Mouse (Mus musculus): Measurements from ENCODE around the gene Sart1.

The Sart1 gene

DNA sequence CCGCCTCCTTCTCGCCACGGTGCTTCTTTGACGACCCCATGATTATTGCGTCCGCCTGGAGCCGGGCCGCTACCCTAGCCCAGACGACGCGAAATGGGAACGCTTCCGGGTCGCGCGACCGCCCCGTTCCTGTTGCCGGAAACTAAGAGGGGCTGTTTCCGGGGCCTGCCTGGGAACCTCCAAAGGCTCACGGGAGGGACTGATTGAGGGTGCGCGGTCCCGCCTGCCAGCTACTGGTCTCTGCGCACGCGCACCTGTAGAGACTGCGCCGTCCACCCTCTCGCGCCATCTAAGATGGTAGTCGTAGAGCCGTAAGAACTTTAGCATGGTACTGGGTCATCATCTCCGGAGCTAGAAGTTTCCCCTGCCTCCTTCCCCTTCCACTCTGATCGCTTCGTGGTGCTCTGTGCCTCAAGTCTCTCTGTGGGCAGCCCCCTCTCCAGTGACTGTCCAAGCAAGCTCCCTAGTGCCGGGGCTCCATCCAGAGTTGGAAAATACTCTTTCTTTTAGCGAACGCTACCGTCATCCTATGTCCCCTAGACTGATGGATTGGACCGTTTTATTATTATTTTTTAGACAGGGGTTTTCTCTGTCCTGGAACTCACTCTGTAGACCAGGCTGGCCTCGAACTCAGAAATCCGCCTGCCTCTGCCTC lies at the start of gene Sart1:
Gene Sart1 (minus strand): TSS at position 116 of the 655 bp plus-strand sequence.
- DNase-seq (ENCODE audit: low read depth, low spot score) = peak; percentile 96

- DNase-seq (ENCODE audit: low read depth, low spot score) = no peak
Measured at GRCm38 (mm10) chr19:5433951-5434350, 45.4 kb upstream of the Sart1 start.

GRCm38 (mm10) chr19:5432992-5433852 lies 44.7 kb upstream of the Sart1 start:
- no peak for DNase-seq (ENCODE audit: low read depth, low spot score)

- DNase-seq (ENCODE audit: low read depth, low spot score) = no peak
Measured at GRCm38 (mm10) chr19:5431911-5432464, 43.5 kb upstream of the Sart1 start.

DNA sequence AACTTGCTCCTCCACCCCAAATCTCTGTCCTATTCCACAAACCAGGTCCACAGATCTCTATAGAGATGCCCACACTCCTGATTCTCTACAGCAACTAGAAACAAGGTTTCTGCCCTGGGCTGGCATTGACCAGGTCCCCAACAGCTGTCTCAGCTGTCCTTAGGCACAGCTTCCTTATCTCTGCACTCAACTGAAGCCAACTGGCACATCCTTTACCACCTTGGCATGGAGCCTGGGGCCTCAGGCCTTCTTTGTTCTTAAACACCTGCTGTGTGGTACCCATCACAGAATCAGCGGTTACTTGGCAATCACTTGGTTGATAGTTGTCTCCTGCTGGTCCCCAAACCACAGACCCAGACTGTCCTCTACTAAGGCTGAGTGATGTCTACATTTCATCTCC lies 41.9 kb upstream of the Sart1 start:
- DNase-seq (ENCODE audit: low read depth, low spot score) = no peak

- no peak for DNase-seq (ENCODE audit: low read depth, low spot score)
Measured at GRCm38 (mm10) chr19:5429806-5430205, 41.3 kb upstream of the Sart1 start.

- DNase-seq (ENCODE audit: low read depth, low spot score) = no peak
Measured at GRCm38 (mm10) chr19:5429219-5429618, 40.7 kb upstream of the Sart1 start.

DNA sequence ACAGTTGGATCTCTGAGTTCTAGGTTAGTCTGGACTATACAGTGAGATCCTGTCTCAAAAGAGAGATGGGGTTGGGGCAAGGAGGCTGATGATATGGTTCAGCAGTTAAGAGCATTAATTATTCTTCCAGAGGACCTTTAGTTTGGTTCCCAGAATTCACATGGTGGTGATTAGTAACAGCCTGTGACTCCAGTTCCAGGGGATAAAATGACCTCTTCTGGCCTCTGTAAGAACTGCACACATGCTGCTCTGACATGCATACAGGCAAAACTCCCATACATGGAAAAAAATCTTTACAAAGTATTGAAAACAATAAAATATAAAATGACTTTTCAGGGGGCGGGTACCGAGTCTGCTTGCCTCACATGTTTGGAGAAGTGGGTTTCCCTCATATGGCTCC lies 39.6 kb upstream of the Sart1 start:
- DNase-seq (ENCODE audit: low read depth, low spot score) = no peak

DNA sequence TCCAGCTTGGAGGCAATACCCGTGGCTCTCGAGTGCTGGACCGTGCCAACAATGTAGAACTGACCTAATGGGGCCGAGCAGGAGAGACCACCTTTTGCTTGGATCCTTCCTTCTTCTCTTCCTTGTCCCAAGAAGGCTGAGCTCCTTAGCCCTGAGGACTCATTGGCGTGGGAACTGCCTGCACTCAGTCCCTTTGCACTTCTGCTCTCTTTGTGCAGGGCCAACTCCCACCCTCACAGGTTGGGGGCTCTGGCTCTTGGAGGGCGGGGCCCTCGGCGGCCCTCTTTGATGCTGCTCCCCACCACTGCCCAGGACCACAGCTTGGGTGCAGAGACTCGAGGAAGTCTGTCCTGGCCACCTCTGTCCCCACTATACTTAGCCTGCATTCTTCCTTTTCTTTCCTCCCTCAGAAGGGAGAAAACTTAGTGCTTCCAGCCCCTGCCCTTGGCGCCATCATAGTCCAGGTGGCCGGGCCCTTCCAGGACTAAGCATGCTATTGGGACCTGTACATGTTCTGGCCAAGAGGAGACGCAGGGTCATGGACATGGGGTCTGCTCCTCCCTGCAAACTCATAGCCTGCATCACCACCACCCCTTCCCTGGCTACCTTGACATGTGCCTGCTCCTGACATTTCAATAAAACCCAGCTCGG lies 38.3 kb upstream of the Sart1 start:
- DNase-seq (ENCODE audit: low read depth, low spot score) = no peak

DNA sequence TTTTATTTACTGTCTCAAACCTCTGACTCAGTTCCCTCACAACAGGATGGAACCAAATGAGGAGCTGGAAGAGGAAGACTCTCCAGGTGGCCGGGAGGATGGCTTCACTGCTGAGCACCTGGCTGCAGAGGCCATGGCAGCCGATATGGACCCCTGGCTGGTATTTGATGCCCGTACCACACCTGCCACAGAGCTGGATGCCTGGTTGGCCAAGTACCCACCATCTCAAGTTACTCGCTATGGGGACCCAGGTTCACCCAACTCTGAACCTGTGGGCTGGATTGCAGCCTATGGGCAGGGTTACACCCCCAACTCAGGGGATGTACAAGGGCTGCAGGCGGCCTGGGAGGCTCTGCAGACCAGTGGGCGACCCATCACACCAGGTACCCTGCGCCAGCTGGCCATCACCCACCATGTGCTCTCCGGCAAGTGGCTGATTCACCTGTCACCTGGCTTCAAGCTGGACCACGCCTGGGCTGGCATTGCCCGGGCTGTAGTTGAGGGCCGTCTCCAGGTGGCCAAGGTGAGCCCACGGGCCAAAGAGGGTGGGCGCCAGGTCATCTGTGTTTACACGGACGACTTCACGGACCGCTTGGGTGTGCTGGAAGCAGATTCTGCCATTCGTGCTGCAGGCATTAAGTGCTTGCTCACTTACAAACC lies 37.5 kb upstream of the Sart1 start:
- DNase-seq (ENCODE audit: low read depth, low spot score) = no peak

DNA sequence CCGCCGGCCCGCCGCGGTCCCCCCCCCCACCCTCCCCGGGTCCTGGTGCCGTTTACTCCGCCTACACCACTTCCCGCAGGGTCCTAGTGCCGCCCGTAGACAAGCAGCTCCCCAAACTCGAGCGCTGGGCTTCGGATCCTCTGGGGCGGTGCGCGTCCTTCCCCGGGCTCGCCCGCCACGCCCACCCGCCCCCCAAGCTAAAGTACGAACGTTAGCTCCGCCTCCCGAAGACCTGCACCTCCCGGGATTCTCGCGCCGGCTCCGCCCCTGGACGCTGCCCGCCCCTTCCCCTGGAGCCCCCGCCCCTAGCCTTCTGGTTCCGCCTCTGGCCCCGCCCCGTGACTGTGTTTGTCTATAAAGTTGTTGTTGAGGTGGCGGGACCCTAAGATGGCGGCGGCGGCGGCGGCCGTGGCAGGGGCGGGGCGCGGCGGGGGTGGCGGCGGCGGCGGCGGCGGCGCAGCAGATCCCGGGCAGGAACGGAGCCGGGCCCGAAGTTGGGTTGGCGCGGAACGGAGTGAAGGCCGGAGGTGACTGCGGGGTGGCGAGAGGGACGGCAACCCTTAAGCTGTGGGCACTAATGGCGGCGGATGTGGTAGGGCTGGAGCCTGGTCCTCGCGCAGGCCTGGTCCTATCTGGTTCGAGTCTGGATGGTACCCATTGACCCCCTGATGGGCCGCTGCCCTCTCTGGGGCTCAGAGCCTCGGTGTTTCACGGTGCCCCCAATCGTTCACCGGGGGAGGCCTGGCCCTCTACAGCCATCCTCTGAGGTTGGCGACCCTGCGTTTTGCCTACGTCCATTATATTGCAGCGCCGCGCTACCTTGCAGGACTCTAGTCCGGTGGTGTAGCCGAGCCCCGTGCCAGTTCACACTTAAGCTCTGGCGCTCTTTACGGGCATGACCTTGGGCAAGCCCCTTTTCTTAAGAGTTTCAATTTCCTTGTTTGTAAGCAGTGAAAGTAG lies 36.6 kb upstream of the Sart1 start, which contains the start of the genes Drap1 and AI837181:
Gene Drap1 (minus strand): TSS at position 198 of the 960 bp plus-strand sequence.
Gene AI837181 (plus strand): TSS at position 363 of the 960 bp plus-strand sequence.
- DNase-seq (ENCODE audit: low read depth, low spot score) = peak; percentile 99

- peak; percentile 63 for DNase-seq (ENCODE audit: low read depth, low spot score)
Measured at GRCm38 (mm10) chr19:5424092-5424781, 35.7 kb upstream of the Sart1 start.

GRCm38 (mm10) chr19:5423561-5423960 lies 35.1 kb upstream of the Sart1 start:
- no peak for DNase-seq (ENCODE audit: low read depth, low spot score)

DNA sequence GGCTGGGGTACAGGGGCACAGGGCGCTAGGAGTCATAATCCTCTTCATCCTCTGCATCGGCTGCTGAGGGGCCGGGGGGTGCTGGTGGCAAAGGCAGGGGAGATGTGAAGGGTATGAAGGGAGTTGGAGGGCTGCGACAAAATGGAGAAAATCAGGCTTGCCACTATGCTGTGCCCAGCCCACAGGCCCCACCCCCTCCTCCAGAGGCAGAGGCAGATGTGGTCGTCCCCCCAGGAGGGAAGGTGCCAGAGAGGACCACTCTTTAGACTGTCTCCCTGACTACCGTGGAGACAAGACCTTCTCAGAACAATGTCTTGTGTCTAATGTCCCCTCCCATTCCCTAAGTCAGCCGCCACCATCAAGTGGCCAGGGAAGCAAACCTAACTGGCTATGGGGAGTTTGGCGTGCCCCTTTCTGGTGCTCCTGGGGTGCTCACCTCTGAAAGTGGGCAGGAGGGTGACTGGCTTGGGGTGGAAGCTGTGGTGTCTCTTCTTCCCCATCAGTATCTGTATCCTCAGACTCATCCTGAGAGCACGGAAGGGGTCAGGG lies 34.5 kb upstream of the Sart1 start:
- DNase-seq (ENCODE audit: low read depth, low spot score) = no peak

DNA sequence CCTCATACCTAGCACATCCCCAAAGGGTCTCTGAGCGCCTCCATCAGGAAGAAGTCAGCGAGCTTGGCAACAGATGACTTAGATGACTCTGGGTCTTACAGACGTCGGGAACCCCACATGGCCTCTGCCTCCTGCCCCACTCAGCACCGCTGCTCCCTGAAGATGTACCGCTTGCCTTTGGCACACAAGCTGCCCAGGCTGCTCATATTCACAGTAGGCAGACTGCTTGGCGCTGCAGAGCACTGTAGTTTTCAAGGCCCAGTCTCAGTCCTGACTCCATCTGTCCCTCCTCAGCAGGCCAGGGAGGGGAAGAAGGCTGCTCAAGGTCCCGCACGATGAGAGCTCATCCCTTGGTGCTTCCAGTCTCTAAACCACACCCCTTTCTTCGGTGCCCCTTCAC lies 33.8 kb upstream of the Sart1 start:
- no peak for DNase-seq (ENCODE audit: low read depth, low spot score)

DNA sequence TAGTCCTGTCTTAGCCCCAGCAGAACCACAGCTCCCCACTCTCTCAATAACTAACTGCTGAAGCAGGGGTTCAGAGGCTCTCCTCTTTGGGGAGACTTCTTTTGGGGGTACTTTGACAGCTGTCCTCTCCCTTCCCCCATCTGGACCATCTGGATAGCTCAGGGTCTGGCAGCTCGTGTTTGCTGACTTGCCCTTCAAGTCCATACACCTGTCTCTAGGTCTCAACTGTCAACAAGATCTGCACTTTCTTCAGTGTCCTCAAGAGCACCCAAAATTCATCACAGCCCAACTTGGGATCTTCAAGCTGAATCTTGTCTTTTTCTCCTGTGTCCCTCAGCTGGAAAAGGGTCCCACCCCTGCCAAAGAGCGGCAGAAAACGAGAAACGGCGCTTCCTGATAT lies 33.3 kb upstream of the Sart1 start:
- no peak for DNase-seq (ENCODE audit: low read depth, low spot score)

GRCm38 (mm10) chr19:5420579-5420978 lies 32.1 kb upstream of the Sart1 start:
- DNase-seq (ENCODE audit: low read depth, low spot score) = no peak

- no peak for DNase-seq (ENCODE audit: low read depth, low spot score)
Measured at GRCm38 (mm10) chr19:5419630-5420029, 31.1 kb upstream of the Sart1 start.

DNA sequence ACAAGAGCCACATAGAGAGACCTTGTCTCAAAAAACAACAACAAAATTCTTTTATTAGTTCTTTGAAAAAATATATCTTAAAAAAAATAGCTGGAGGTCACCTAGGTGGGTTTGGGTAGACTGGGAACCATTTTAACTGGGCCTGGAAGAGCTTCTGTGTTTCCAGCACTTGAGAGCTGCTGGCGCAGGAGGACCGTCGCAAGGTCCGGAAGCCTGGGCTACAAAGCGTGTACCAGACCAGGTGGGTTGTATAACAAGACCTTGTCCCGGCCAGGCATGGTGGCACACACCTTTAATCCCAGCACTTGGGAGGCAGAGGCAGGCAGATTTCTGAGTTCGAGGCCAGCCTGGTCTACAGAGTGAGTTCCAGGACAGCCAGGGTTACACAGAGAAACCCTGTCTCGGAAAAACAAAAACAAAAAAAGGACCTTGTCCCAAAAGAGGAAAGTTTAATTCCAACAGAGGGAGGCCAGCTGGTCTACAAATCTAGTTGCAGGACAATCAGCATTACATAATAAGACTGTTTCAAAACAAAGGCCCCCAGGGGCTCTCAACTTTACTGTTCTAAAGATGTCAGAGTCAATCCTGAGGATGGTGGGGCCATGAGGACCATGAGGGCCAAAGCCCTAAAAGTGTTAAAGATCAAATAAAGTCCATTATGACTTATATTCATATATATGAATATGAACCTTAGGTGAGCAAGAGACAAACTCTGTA lies 30.4 kb upstream of the Sart1 start:
- DNase-seq (ENCODE audit: low read depth, low spot score) = no peak

Data from mesoderm, embryonic 11.5 days (tissue).